Mouse (Mus musculus) thymus, adult 2 months (tissue): ENCODE measurements at regions not wholly inside any gene's neighbourhood (a gene's known extent, or its start where the extent isn't known, plus 50 kb on each side); places are given as distances from the start of the nearest gene placed in this dataset.

ENCODE experiments used
- CTCF ChIP-seq: fragments of 200-500 bp; IDR thresholded peaks from 2 replicates; pipeline ENCODE4 v1.5.1; 2012; ENCODE audit warnings: mild to moderate bottlenecking, control low read depth, low read length, moderate library complexity, borderline replicate concordance; ENCODE audit not compliant: control insufficient read depth, poor library complexity, insufficient read depth; ENCODE audit errors: extremely low read depth
- POLR2A ChIP-seq: fragments of 200-500 bp; IDR thresholded peaks from 2 replicates; pipeline ENCODE4 v1.6.1; 2012; ENCODE audit warnings: mild to moderate bottlenecking, low read length, control low read depth, moderate library complexity; ENCODE audit not compliant: control insufficient read depth, poor library complexity, insufficient read depth; ENCODE audit errors: extremely low read depth

DNA sequence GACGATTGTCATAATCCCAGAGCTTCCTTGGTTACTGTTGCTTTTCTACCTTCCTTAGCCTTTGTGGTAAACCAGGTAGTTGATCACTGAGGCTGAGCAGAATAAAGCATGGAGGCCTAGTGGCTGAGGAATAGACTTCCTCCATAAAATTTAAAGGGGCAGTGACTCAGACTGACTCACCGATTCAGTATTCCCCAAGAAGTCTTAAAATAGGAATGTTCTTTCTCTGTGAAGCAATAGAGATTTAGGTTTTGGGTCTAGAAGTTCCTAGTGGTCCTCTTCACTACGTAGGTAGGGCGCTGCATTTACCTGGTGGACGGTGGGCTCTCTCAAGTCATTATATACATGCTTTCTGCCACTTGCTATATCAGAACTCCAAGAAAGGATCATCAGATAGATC lies 416.1 kb upstream of the Slc30a5 start:
- no peak for TF ChIP-seq CTCF
- TF ChIP-seq POLR2A = no peak
